Mouse (Mus musculus): ENCODE results near the gene Scn3a. TPM values are rescaled to one million over a fixed set of nuclear protein-coding genes. Genes with fewer than 3 reads are reported as not detected.
A peak's percentile ranks its signal among the peaks of the same experiment; 100 is the strongest.
"Not testable (repeated sequence)": the region's sequence is repeated elsewhere in the genome, so short reads cannot be mapped to it uniquely, and the experiment has no call there.

Gene Scn3a
- total RNA-seq, 2 experiments from 2014 or later, result 2.4 to 4.6 TPM

DNA sequence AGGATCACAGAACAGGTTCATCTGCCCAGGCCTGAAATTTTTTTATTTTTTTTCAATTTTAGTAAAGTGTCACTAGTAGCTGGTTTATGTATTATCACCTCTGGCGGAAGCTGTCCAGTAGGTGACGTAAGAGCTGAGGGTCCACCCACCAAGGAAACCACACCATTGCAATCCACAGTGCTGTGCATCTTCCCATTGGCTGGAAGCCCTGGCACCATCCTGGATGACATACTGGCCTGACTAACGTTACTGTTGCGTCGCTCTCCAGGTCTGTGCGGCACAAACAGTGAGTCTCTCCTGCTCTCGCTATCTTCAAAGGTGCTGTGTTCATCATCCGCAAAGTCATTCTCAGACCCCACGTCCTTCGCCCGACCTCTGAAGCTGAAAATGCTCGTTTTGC is 59.2 kb downstream of the Scn3a start:
- DNase-seq (ENCODE audit: low spot score in 2 of 2), result no peak

GRCm38 (mm10) chr2:65490450-65490849 is 77.0 kb downstream of the Scn3a start:
- no peak for DNase-seq (ENCODE audit: low spot score in 2 of 2)

DNA sequence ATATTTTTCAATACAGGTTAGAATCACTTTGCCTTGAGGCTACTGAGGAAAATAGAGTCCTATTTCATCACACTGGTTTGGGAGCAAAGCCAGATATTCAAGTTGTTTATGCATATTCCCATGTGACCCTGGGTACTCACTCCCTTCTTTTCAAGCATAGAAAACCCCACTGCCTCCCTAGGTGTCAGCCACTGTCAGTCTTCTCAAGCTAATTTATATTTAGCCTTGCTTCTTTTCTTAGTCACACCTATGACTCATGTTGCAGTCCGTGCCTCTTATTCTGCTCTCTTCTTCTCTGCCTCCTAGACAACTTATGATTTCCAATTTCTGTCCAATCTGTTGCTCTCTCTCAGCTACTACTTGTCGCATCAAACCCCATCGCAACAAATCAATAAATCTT is 84.0 kb downstream of the Scn3a start:
- DNase-seq (ENCODE audit: low spot score in 2 of 2), result no peak

DNA sequence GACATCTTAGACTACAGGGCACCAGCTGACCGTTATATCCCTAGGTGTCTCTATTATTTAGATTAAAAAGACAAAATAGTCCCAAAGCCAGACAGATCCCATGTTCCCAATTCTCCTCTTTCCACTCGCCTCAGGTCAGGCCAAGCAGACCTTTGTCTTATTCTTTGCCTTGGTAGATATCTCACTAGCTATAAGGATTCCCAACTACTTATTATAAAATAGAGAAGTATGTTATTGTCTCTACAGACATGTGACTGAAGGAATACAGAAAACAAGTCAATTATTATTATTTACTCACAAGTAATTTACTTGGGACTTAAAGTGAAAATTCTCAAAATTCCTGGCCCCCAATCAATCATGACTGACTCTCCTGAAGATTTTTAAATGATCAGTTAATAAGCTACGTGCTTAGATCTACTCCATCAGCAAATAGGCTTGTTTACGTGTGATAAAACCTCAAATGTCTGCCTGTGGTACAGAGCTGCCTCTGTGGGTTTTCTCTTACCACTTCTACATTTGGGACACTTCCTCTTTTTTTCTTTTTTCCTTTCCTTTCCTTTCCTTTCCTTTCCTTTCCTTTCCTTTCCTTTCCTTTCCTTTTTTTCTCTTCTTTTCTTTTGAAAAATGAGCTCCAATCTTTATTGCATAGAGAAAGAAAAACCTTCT is 86.3 kb downstream of the Scn3a start:
- no peak for DNase-seq (ENCODE audit: low spot score in 2 of 2)

- DNase-seq (ENCODE audit: low spot score in 2 of 2), result no peak
Measured at GRCm38 (mm10) chr2:65471311-65471882, 96.0 kb downstream of the Scn3a start.

DNA sequence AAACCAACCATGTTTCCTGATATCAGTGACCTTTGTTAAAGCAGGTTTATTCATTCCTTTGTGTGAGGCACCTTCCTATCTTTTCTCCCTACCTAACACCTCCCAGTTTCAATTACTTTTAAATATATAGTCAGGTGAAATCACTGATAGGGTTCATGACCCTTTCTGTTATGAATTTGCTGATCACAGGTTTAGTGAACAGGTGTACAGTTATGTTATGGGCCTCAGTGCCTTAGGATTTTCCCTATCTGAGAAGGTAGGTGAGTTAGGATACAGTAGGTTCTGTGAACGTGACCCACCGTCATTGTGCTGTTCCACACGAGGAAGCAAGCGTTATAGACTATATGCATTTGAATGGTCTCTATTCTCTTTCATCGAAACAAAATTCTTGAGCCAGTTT is 101.7 kb downstream of the Scn3a start:
- no peak for DNase-seq (ENCODE audit: low spot score in 2 of 2)

- no peak for DNase-seq (ENCODE audit: low spot score in 2 of 2)
Measured at GRCm38 (mm10) chr2:65453763-65454162, 113.7 kb downstream of the Scn3a start.

DNA sequence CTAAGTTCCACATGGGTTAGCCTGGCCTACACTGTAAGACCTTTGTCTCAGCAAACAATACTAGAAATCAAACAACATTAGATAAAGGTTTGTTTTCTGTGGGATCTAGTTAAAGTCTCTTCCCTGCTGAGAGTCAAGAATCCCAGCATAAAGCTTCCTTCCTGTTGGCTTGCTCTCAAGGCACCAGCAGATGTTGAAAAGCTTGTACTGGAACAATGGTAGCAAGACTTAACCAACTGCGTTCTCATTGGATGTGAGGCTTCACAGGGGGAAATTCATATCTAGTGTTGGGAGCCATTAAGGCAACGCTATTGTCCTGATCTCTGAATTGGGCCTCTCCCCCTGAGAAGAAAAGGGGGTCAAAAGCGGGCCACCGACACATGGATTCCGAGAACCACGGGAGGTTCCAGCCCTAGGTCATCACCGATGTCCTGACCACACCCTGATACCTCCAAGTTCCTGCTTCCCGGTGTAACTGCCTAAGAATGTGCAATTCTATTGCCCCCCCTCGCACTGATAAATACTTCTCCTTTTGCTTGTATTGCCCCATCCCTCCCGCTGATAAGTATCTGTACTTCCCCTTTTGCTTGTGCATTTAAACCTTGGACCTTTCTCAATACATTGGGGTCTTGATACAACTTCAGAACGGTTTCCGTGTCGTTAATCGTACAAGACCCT is 115.9 kb downstream of the Scn3a start:
- DNase-seq (ENCODE audit: low spot score in 2 of 2), result not testable (repeated sequence)

GRCm38 (mm10) chr2:65450449-65451360 is 116.7 kb downstream of the Scn3a start:
- DNase-seq (ENCODE audit: low spot score in 2 of 2), result no peak

GRCm38 (mm10) chr2:65449126-65449828 is 118.2 kb downstream of the Scn3a start:
- no peak for DNase-seq (ENCODE audit: low spot score in 2 of 2)

GRCm38 (mm10) chr2:65443082-65443481 is 124.3 kb downstream of the Scn3a start:
- DNase-seq (ENCODE audit: low spot score in 2 of 2), result no peak

- DNase-seq (ENCODE audit: low spot score in 2 of 2), result no peak
Measured at GRCm38 (mm10) chr2:65441566-65441965, 125.9 kb downstream of the Scn3a start.

DNA sequence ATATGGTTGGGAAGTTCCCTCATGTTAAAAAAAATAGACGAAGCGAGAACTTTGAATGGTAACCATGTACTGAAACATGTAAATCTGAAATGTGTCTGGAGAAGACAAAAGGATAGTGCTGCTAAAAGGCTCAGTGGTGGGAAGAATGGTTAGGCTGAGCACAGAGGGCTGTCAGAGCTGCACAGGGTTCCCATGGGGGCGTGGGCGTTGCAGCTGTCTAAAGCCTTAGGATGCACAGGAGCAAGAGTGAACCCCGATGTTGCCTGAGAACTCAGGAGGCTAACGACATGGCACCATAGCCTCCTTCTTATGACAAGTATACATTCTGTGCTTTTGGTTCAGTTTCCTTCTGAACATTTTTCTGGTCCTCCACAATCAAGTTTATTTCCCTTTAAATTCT is 126.3 kb downstream of the Scn3a start:
- no peak for DNase-seq (ENCODE audit: low spot score in 2 of 2)

GRCm38 (mm10) chr2:65436917-65437316 is 130.5 kb downstream of the Scn3a start:
- no peak for DNase-seq (ENCODE audit: low spot score in 2 of 2)

- DNase-seq (ENCODE audit: low spot score in 2 of 2), result no peak
Measured at GRCm38 (mm10) chr2:65423501-65423900, 143.9 kb downstream of the Scn3a start.

DNA sequence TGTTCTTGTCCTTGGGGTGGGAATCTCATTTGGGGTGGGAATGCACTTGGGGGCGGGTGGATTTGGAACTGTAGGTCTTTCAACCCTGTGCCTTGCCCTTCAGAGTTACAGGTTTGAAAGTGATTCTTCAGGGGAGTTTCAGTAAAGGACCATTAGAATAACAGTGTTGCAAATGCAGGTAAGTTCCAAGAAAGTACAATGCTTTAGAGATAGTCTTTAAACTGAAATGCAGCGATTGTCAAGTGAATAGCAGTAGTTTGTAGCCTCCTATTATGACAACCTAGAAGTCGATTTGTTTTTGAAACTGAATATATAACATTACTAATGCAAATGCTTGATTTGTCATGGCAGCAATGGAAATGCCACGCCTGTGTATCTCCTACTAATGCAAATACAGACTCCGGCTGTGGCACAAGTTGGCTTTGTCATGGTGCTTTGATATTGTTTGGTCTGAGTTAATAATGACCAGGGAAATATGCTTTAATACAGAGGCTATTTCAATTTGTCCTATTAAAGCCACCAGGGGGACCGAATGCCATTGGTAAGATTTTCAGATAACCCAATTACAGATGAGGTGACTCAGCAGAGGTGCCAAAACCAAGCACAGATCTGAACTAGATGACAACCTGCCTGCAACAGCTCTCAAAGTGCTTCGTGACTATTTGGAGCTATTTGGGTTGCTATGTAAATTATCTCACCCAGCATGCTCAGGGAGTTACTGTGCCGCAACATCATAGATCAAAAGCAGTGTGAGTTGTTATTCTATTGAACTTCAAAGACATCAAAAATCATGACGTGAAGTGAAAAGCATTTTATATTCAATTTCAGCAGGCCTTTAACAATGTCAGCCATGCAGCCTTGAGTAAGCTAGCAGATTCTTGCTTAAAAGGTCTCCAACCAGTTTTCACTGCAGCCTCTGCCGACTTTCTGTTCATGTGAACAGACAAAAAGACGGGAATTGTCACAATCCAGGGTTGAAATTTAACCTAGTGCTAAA is 145.9 kb downstream of the Scn3a start:
- DNase-seq (ENCODE audit: low spot score in 2 of 2), result no peak

DNA sequence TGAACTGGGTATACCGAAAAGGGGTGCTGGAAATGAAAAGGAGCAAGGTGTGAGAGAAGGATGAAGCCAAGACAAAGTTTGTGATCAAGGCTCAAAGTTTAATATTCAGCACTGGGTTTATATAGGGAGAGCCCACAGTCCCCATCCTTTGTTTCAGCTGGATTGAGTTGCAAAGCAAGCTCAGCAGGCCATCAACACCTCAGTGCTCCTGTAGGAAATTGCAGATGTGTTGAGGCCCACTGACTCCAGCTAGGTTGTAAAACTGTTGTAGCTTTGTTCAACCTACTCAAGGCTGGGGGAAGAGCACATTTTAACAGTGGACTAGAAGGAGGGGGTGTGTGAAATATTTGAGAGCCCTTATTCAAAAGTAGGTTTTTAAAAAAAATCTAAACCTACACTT is 148.8 kb downstream of the Scn3a start:
- DNase-seq (ENCODE audit: low spot score in 2 of 2), result no peak

DNA sequence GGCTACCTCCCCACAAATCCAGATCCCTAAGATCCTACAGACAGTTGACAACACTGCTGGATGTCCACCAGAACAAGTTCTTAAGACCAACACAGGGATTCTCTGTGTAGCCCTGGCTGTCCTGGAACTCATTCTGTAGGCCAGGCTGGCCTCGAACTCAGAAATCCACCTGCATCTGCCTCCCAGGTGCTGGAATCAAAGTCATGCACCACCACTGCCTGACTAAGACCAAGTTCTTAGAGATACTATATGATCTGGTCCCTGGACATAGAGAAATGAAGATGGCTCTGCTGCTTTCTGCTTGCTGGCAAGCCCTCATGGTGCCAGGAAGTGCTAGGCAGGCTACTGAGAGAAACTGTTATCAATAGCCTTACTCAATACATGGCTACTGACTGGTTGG is 150.9 kb downstream of the Scn3a start:
- no peak for DNase-seq (ENCODE audit: low spot score in 2 of 2)

- no peak for DNase-seq (ENCODE audit: low spot score in 2 of 2)
Measured at GRCm38 (mm10) chr2:65415294-65415693, 152.1 kb downstream of the Scn3a start.

- DNase-seq (ENCODE audit: low spot score in 2 of 2), result peak in 1 of 2 experiments; percentile 14
Measured at GRCm38 (mm10) chr2:65414806-65415281, 152.6 kb downstream of the Scn3a start.

All from gastrocnemius, postnatal 4 days (tissue).